Mouse (Mus musculus) kidney, adult 2 months (tissue): ENCODE data around the gene 1700057G04Rik.

Experiments
- CTCF ChIP-seq: fragments of 200-500 bp; conservative IDR thresholded peaks from 2 replicates; pipeline ENCODE4 v1.5.1; 2011; ENCODE audit warnings: low read depth, mild to moderate bottlenecking, control low read depth, low read length, moderate library complexity, mixed read lengths; ENCODE audit not compliant: insufficient read depth, insufficient read length
- POLR2A ChIP-seq: fragments of 200-500 bp; IDR thresholded peaks from one replicate; pipeline ENCODE4 v1.6.1; 2011; ENCODE audit warnings: low read depth, low read length, control low read depth

DNA sequence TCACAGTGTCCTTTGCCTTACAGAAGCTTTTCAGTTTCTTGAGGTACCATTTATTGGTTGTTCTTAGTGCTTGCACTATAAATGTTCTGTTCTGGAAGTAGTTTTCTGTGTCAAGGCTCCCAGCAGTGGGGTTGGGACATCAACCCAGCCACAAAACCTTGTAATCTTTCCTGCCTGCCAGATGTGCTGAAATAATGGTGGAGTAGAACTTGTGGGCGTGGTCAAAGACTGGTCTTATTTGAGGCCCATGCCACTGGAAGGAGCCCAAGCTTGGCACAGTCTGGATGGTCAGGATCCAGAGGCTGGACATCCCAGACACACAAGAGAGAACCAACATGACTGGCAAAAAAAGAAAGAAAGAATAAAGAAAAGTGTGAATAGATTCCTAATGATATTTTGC lies 78.2 kb downstream of the 1700057G04Rik start:
- TF ChIP-seq CTCF (no peak), POLR2A (no peak)
